Mouse (Mus musculus) adipose tissue, adult 10 weeks (tissue): ENCODE results near the gene Pum1. TPM values are rescaled to one million over a fixed set of nuclear protein-coding genes. Genes with fewer than 3 reads are reported as not detected.

Source experiments
- polyA plus RNA-seq: library from polyadenylated mRNA; stranded (reverse); fragments of 350-450 nt; fragmentation: Illumina TruSeq; extraction: RNeasy Lipid Tissue Mini Kit (QIAGEN cat#74804); gene quantifications from one replicate; pipeline ENCODE4 v1.2.3, GENCODE M21; 2014; ENCODE audit warnings: low read depth, low replicate concordance

Pum1 gene
- 29.5 TPM for polyA plus RNA-seq

DNA sequence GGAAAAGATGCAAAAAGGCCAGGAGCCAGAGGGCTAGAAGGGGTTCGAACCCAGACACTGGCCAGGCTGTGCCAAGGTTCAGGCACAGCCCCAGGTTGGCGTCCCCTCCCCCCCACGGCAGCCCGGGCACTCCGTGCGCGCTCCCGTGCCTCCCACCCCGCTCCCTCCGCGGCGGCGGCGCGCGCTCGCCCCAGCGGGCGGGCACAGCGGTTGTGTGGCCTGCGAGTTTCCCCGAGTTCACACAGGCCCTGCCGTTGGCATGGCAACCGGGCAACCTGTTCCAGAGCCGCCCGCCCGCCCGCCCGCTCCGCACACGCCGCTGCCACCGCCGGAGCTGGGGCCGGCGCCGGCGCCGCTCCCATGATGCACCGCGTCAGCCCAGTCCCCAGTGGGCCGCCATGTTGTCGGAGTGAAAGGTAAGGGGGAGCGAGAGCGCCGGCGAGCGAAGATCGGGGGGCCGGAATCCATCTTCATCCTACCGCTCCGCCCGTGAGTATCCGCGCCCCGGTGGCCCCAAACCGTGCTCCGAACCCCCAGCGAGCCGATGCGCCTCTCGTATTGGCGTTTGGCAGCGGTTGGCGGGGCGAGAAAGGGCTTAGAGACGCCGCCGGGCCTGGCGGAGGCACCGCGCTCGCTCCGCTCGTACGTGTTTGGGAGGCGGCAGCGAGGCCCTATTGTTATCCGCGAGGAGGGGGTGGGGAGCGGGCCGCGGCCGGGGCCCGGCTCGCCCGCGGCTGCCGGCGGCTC is at the start of gene Pum1:
Gene Pum1, plus strand, starts transcription at position 343 of the 747 bp plus-strand sequence.

DNA sequence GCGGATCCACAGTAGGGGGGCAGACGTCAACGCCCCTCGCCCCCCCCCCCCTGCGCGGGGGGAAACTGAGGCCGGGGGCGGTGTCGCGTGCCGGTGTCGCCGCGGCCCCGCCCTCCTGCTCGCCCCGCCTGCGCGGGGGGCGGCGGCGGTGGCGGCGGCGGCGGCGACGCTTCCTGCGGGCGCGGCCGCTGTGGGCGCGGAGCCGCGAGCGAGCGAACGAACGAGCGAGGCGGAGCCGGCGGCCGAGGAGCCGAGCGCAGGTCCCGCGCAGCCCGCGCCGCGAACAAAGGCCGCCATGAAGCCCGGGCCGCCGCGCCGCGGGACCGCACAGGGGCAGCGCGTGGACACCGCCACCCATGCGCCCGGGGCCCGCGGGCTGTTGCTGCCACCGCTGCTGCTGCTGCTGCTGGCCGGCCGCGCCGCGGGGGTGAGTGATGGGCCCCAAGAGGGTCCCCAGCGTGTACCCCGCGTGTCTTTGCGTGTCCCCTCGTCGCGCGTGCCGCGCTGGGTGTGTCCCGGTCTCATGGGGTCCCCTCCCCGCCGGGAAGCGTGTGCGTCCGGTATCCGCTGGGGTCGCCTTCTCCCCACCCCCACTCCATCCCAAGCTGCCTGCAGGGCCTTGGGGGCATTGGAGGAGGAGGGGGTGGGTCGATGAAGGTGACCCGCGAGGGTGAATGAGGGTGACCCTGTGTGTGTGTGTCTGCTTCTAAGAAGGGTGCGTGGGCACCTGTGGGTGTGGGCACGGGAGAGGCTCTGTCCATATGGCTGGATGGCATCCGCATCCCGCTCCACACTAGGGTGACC is 129.5 kb downstream of the Pum1 start, which contains the start of gene Sdc3:
Gene Sdc3, plus strand, starts transcription at position 162 of the 804 bp plus-strand sequence.

Other genes starting within 250 kb of the Pum1 start
- 3.0 TPM for gene Nkain1, start 89.1 kb upstream of the Pum1 start, polyA plus RNA-seq
- 38.5 TPM for gene Sdc3, start 129.2 kb downstream of the Pum1 start, polyA plus RNA-seq
- 53.9 TPM for gene Laptm5, start 249.8 kb downstream of the Pum1 start, polyA plus RNA-seq